Mouse (Mus musculus): ENCODE measurements around the gene Ccr10.

DNA sequence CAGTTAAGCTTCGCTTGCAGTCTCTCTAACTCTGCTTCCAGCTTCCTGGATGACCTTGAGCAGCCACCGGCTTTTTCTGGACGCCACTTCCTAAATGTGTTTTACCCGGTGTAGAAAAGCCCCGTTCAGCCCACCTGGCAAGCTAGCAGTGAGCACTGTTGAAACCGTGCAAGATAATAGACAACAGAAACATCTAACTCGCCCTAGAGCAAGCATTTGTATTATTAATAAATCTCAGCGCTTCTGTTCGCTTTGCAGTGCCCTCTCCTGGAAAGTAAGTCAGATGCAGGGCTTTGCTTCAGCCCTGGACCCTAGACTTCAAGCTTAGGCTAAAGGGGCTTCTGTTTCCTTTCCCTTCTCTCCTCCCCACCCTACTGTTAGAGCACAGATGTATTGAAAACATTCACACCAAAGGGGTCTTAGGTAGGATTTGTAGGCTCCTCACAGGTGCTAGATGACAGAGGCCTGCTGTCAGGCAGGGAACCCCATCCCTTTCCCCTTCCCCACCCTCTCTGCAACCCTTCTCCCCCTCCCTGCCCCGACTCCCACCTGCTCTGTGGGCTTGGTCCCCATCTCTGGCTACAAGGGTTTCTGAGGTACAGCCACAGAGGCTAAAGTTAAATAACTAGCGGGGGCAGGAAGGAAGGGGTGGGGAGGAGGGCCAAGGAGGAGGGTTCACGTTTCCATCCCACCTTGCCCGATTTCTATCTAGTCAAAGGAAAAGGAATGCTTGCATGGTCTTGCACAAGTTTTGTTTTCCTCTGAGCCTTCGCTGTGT, at the start of gene Ccr10:
- TF ChIP-seq CTCF (IDR thresholded peaks at IDR 0.05; ENCODE audit: control insufficient read depth, insufficient read depth, insufficient replicate concordance, low read depth, low read length) = no peak
- TF ChIP-seq POLR2A (IDR thresholded peaks at IDR 0.05; ENCODE audit: control insufficient read depth, low read depth, low read length) = no peak

Measured in testis, adult 2 months (tissue).